8 mouse cellular contexts compared by ENCODE assay signal in the genomic region with DNA sequence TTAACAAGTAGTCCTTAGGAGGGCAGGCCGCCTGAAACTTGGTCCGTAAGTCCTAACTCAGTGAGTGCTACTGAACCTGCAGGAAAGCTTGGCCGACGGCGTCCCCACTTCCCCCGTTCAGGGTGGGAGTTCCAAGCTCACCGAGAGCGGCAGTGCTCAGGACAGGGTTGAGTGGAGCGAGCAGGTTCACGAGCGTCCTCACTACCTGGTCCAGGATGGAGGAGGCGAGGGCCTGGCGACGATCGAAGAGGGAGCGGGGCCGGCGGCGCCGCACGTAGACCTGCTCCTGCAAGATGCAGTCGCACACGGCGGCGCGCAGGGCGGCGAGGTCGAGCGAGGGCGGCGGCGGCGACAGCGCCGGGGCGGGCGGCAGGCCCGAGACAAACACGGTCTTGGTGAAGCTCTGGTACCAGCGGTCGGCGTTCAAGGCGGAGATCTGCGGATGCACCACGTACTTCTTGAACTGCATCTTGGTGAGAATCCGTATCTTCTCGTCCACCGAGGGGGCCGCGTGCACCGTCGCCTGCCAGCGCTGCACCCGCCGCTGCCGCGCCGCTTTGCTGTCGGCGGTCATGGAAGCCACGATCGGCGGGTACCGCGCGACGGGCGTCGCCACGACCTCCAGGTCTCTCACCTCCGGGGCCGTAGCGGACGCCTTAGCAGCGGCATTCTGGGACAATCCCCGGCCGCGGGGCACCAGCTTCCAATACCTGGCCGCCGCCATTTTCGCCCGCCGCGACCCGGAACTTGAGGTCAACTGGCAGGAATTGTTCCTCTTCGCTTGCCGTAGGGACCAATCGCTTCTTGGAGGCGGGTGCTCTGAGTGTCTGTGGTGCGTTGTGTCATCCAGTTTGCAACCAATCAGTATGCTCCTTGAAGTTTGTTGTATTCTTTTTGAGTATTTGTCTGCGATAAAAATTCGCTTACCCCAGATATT. TPM values are rescaled to one million over a fixed set of nuclear protein-coding genes. Genes with fewer than 3 reads are reported as not detected.
DNase-seq lines count a peak whose midpoint lies in the region; ATAC-seq and TF ChIP-seq lines count a peak whose summit lies in the region.

A gene (plus strand): TSS at position 120 of the 937 bp plus-strand sequence.
A gene (minus strand): TSS at position 742 of the 937 bp plus-strand sequence.

- H3K9ac ChIP-seq in heart, embryonic 12.5 days: peak within 1 kb of the TSS; percentile 95
- peak within 1 kb of the TSS; percentile 91 for H3K9ac ChIP-seq in kidney, postnatal 0 days (ENCODE audit: low read depth, low read length)
- peak within 1 kb of the TSS; percentile 86 for H3K9ac ChIP-seq in liver, embryonic 11.5 days (ENCODE audit: low read depth, low read length)
- H3K9ac ChIP-seq in stomach, embryonic 14.5 days (replicated peaks; ENCODE audit: low read depth, low read length): peak within 1 kb of the TSS; percentile 90

- ATAC-seq in erythroid progenitor cell, adult 5-6 weeks (replicated peaks; ENCODE audit: low FRiP score, poor library complexity, severe bottlenecking): peak; percentile 94
- peak; percentile 97 for ATAC-seq in heart, embryonic 12.5 days (ENCODE audit: insufficient number of reproducible peaks, low FRiP score)
- ATAC-seq in kidney, postnatal 0 days (replicated peaks; ENCODE audit: low FRiP score, low read depth): peak; percentile 98
- peak; percentile 95 for ATAC-seq in liver, embryonic 11.5 days (replicated peaks; ENCODE audit: low FRiP score)
- peak; percentile 97 for ATAC-seq in stomach, embryonic 14.5 days (ENCODE audit: insufficient number of reproducible peaks, insufficient read depth, low FRiP score, low read depth)

- no peaks in the 10 kb centered on the region for H3K9me3 ChIP-seq in heart, embryonic 12.5 days (replicated peaks)
- H3K9me3 ChIP-seq in kidney, postnatal 0 days (replicated peaks; ENCODE audit: low read length): no peaks in the 10 kb centered on the region
- no peaks in the 10 kb centered on the region for H3K9me3 ChIP-seq in liver, embryonic 11.5 days (ENCODE audit: control insufficient read depth, low read length)
- no peaks in the 10 kb centered on the region for H3K9me3 ChIP-seq in stomach, embryonic 14.5 days (ENCODE audit: control insufficient read depth, low read depth, low read length)

- peak within 1 kb of the TSS; percentile 68; the same call in 1 of the 2 replicates for H3K27ac ChIP-seq in heart, embryonic 12.5 days (ENCODE audit: poor library complexity, severe bottlenecking)
- H3K27ac ChIP-seq in kidney, postnatal 0 days: peak within 1 kb of the TSS; percentile 72; the same call in 1 of the 2 replicates
- H3K27ac ChIP-seq in liver, embryonic 11.5 days (ENCODE audit: low read depth, low read length): peak within 1 kb of the TSS; percentile 73
- peak within 1 kb of the TSS; percentile 10; the same call in 1 of the 2 replicates for H3K27ac ChIP-seq in stomach, embryonic 14.5 days (ENCODE audit: low read length)

- WGBS in heart, embryonic 12.5 days: under 1% methylated on average over 93 of the region's 93 CpGs
- under 1% methylated on average over 93 of the region's 93 CpGs for WGBS in kidney, postnatal 0 days
- under 1% methylated on average over 92 of the region's 93 CpGs for WGBS in liver, embryonic 11.5 days
- WGBS in stomach, embryonic 14.5 days: under 1% methylated on average over 93 of the region's 93 CpGs

- TF ChIP-seq CTCF in kidney, postnatal 0 days (IDR thresholded peaks at IDR 0.05; ENCODE audit: low read depth): no peak

- H3K4me2 ChIP-seq in heart, embryonic 12.5 days: peak within 1 kb of the TSS; percentile 86
- H3K4me2 ChIP-seq in kidney, postnatal 0 days (ENCODE audit: low read length): peak within 1 kb of the TSS; percentile 84
- H3K4me2 ChIP-seq in liver, embryonic 11.5 days: peak within 1 kb of the TSS; percentile 75
- H3K4me2 ChIP-seq in stomach, embryonic 14.5 days (replicated peaks; ENCODE audit: low read depth, low read length): peak within 1 kb of the TSS; percentile 75

- peak within 1 kb of the TSS; percentile 98 for H3K4me3 ChIP-seq in heart, embryonic 12.5 days
- peak within 1 kb of the TSS; percentile 93 for H3K4me3 ChIP-seq in kidney, postnatal 0 days (replicated peaks; ENCODE audit: low read depth, low read length)
- peak within 1 kb of the TSS; percentile 65 for H3K4me3 ChIP-seq in liver, embryonic 11.5 days (ENCODE audit: low read depth, low read length)
- peak within 1 kb of the TSS; percentile 92 for H3K4me3 ChIP-seq in stomach, embryonic 14.5 days (ENCODE audit: low read depth, low read length)

- peaks cover 3% of the 10 kb centered on the region; the same call in 1 of the 2 replicates for H3K4me1 ChIP-seq in heart, embryonic 12.5 days (replicated peaks)
- H3K4me1 ChIP-seq in kidney, postnatal 0 days (replicated peaks; ENCODE audit: insufficient read depth, low read length): peaks cover 7% of the 10 kb centered on the region; the same call in 1 of the 2 replicates
- 0 out of 2 replicates have a peak, but pooled peaks cover 5% of the 10 kb centered on the region for H3K4me1 ChIP-seq in liver, embryonic 11.5 days (replicated peaks; ENCODE audit: control insufficient read depth, insufficient read depth, low read length)
- no peaks in the 10 kb centered on the region for H3K4me1 ChIP-seq in stomach, embryonic 14.5 days (ENCODE audit: control insufficient read depth, insufficient read depth, low read length)

- H3K36me3 ChIP-seq in heart, embryonic 12.5 days: peaks cover 28% of the 10 kb centered on the region
- peaks cover 23% of the 10 kb centered on the region for H3K36me3 ChIP-seq in kidney, postnatal 0 days (ENCODE audit: insufficient read depth, low read length)
- peaks cover 9% of the 10 kb centered on the region; the same call in 1 of the 2 replicates for H3K36me3 ChIP-seq in liver, embryonic 11.5 days (ENCODE audit: control insufficient read depth, insufficient read depth, low read length)
- peaks cover 29% of the 10 kb centered on the region for H3K36me3 ChIP-seq in stomach, embryonic 14.5 days (ENCODE audit: control insufficient read depth, insufficient read depth, low read length)

- peak; percentile 96 for DNase-seq in CD4-positive helper T cell, adult 2 months (ENCODE audit: low read depth, low spot score)
- DNase-seq in brain, embryonic 18.5 days (ENCODE audit: low read depth, low spot score): peak; percentile 93
- DNase-seq in kidney, postnatal 0 days (ENCODE audit: low spot score): peak; percentile 94
- peak; percentile 89 for DNase-seq in liver, embryonic 11.5 days (ENCODE audit: low spot score)
- peak; percentile 97 for DNase-seq in naive thymus-derived CD4-positive, alpha-beta T cell, adult 2 months (ENCODE audit: low read depth)

- no peaks in the 10 kb centered on the region for H3K27me3 ChIP-seq in heart, embryonic 12.5 days (replicated peaks)
- no peaks in the 10 kb centered on the region for H3K27me3 ChIP-seq in kidney, postnatal 0 days (ENCODE audit: insufficient read depth, low read length)
- no peaks in the 10 kb centered on the region for H3K27me3 ChIP-seq in liver, embryonic 11.5 days (replicated peaks; ENCODE audit: control insufficient read depth, insufficient read depth, low read length)
- no peaks in the 10 kb centered on the region for H3K27me3 ChIP-seq in stomach, embryonic 14.5 days (ENCODE audit: control insufficient read depth, insufficient read depth, low read length)

RNA-seq across cellular contexts. Expression of the first gene that starts in this region (rescaled TPM):
- total RNA-seq in erythroid progenitor cell, adult 5-6 weeks (2015; ENCODE audit: low replicate concordance): 0.84 TPM in 1 of 2 replicates, not detected in the other
- total RNA-seq in erythroid progenitor cell, adult 5-6 weeks (2017; ENCODE audit: low replicate concordance): not detected in 2 replicates
- polyA plus RNA-seq in heart, embryonic 12.5 days (2016; fragmentation: Nextera tagmentation; extraction: Ambion mirVana): 0.42 and 1.4 TPM in 2 replicates
- polyA plus RNA-seq in kidney, postnatal 0 days (2015; fragmentation: Nextera tagmentation; extraction: Ambion mirVana): 0.85 and 2.2 TPM in 2 replicates
- 0.22 and 0.38 TPM in 2 replicates for polyA plus RNA-seq in liver, embryonic 11.5 days (2014; fragmentation: Nextera tagmentation; extraction: Ambion mirVana)
- polyA plus RNA-seq in stomach, embryonic 14.5 days (2014; fragmentation: Nextera tagmentation; extraction: Ambion mirVana): 0.26 and 0.53 TPM in 2 replicates

RNA-seq across cellular contexts. Expression of the second gene that starts in this region (rescaled TPM):
- 7.5 and 8.6 TPM in 2 replicates for total RNA-seq in erythroid progenitor cell, adult 5-6 weeks (2015; ENCODE audit: low replicate concordance)
- 8.9 and 14.0 TPM in 2 replicates for total RNA-seq in erythroid progenitor cell, adult 5-6 weeks (2017; ENCODE audit: low replicate concordance)
- 34.8 and 37.5 TPM in 2 replicates for polyA plus RNA-seq in heart, embryonic 12.5 days (2016; fragmentation: Nextera tagmentation; extraction: Ambion mirVana)
- 35.7 and 36.8 TPM in 2 replicates for polyA plus RNA-seq in kidney, postnatal 0 days (2015; fragmentation: Nextera tagmentation; extraction: Ambion mirVana)
- polyA plus RNA-seq in liver, embryonic 11.5 days (2014; fragmentation: Nextera tagmentation; extraction: Ambion mirVana): 47.2 and 47.8 TPM in 2 replicates
- 28.4 and 33.2 TPM in 2 replicates for polyA plus RNA-seq in stomach, embryonic 14.5 days (2014; fragmentation: Nextera tagmentation; extraction: Ambion mirVana)

Comparison
In these comparisons a context has a peak if more than half of its experiments do, and no peak if none do; other contexts are left out.
1. Peak in every context shown above with its lines: DNase-seq, ATAC-seq, H3K4me3 ChIP-seq and H3K27ac ChIP-seq.
2. H3K27ac ChIP-seq: peak in every context shown above with its lines; median percentile 73 in liver, embryonic 11.5 days; 72 in kidney, postnatal 0 days; 68 in heart, embryonic 12.5 days; 10 in stomach, embryonic 14.5 days.